Comparison of ENCODE assay signal across 22 mouse cellular contexts in the genomic region with DNA sequence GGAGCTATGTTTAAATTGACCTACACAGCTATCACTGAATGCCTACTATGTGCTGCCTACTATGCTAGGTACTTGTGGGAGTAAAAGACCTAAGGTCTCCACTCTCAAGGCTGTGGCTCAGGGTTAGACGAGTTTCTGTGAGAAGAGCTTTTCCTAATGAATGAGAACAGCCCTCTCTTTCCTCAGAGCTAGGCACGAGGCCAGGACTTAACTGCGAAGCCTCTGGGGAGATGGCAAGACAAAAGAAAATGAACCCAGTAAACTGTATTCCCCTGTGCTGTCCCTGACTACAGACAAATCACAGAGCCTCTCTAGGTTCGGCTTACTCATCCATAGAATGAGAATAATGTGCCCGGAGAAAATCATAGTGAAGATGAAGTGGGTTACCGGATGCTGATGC.
A peak's percentile ranks its signal among the peaks of the same experiment; 100 is the strongest.
DNase-seq lines count a peak whose midpoint lies in the region; ATAC-seq and TF ChIP-seq lines count a peak whose summit lies in the region.
"Had no signal": no experiment of that assay in that cellular context is flagged by ENCODE, and none has a peak within 500 bp of the region (broad histone marks: within the 10 kb centered on the region; RNA-seq: fewer than 3 reads in every experiment).

No protein-coding gene starts in this region.

- ATAC-seq in embryonic facial prominence, embryonic 14.5 days (ENCODE audit: low read depth): no peak
- peak; percentile 24; the same call in 1 of the 2 replicates for ATAC-seq in hindbrain, embryonic 14.5 days (ENCODE audit: low FRiP score)
- ATAC-seq in midbrain, postnatal 0 days (ENCODE audit: low FRiP score): no peak
- ATAC-seq in midbrain, embryonic 11.5 days (ENCODE audit: low FRiP score): no peak
- ATAC-seq: inflammation-experienced regulatory T-cells, adult 6 months had no signal

- no peak for TF ChIP-seq CTCF in midbrain, postnatal 0 days (IDR thresholded peaks at IDR 0.05)

- no peaks in the 10 kb centered on the region for H3K9me3 ChIP-seq in embryonic facial prominence, embryonic 14.5 days (ENCODE audit: control insufficient read depth, low read length)
- H3K9me3 ChIP-seq in embryonic facial prominence, embryonic 10.5 days: no peaks in the 10 kb centered on the region
- no peaks in the 10 kb centered on the region for H3K9me3 ChIP-seq in hindbrain, embryonic 14.5 days (ENCODE audit: control insufficient read depth, low read length)
- no peaks in the 10 kb centered on the region for H3K9me3 ChIP-seq in hindbrain, embryonic 10.5 days
- no peaks in the 10 kb centered on the region for H3K9me3 ChIP-seq in midbrain, postnatal 0 days (ENCODE audit: low read length)
- H3K9me3 ChIP-seq in midbrain, embryonic 11.5 days (ENCODE audit: control insufficient read depth, low read length): no peaks in the 10 kb centered on the region
- H3K9me3 ChIP-seq: embryonic facial prominence, embryonic 15.5 days; neural tube, embryonic 13.5 days had no signal

- H3K4me1 ChIP-seq in embryonic facial prominence, embryonic 14.5 days (ENCODE audit: control insufficient read depth, insufficient read depth, low read length): no peaks in the 10 kb centered on the region
- H3K4me1 ChIP-seq in embryonic facial prominence, embryonic 10.5 days: peaks cover 7% of the 10 kb centered on the region; the same call in 1 of the 2 replicates
- peaks cover 14% of the 10 kb centered on the region for H3K4me1 ChIP-seq in hindbrain, embryonic 14.5 days (replicated peaks; ENCODE audit: control insufficient read depth, insufficient read depth, low read length)
- H3K4me1 ChIP-seq in hindbrain, embryonic 10.5 days (replicated peaks): peaks cover 16% of the 10 kb centered on the region
- peaks cover 3% of the 10 kb centered on the region; the same call in 1 of the 2 replicates for H3K4me1 ChIP-seq in midbrain, postnatal 0 days (ENCODE audit: insufficient read depth, low read length)
- H3K4me1 ChIP-seq in midbrain, embryonic 11.5 days (ENCODE audit: control insufficient read depth, insufficient read depth, low read length): peaks cover 5% of the 10 kb centered on the region
- H3K4me1 ChIP-seq: embryonic facial prominence, embryonic 15.5 days had no signal

- no peaks in the 10 kb centered on the region for H3K36me3 ChIP-seq in embryonic facial prominence, embryonic 14.5 days (ENCODE audit: control insufficient read depth, insufficient read depth, low read length)
- no peaks in the 10 kb centered on the region for H3K36me3 ChIP-seq in embryonic facial prominence, embryonic 10.5 days (replicated peaks)
- no peaks in the 10 kb centered on the region for H3K36me3 ChIP-seq in hindbrain, embryonic 14.5 days (replicated peaks; ENCODE audit: control insufficient read depth, insufficient read depth)
- H3K36me3 ChIP-seq in hindbrain, embryonic 10.5 days: no peaks in the 10 kb centered on the region
- H3K36me3 ChIP-seq in midbrain, postnatal 0 days (ENCODE audit: insufficient read depth, low read length): no peaks in the 10 kb centered on the region
- H3K36me3 ChIP-seq in midbrain, embryonic 11.5 days (ENCODE audit: control insufficient read depth, insufficient read depth, low read length): no peaks in the 10 kb centered on the region
- H3K36me3 ChIP-seq: embryonic facial prominence, embryonic 15.5 days; neural tube, embryonic 13.5 days had no signal

- H3K4me2 ChIP-seq in embryonic facial prominence, embryonic 14.5 days (ENCODE audit: low read depth, low read length): no peak overlapping the region
- no peak overlapping the region for H3K4me2 ChIP-seq in hindbrain, embryonic 14.5 days (replicated peaks)
- H3K4me2 ChIP-seq in midbrain, postnatal 0 days (ENCODE audit: low read depth, low read length, poor library complexity, severe bottlenecking): no peak overlapping the region
- H3K4me2 ChIP-seq in midbrain, embryonic 11.5 days: no peak overlapping the region
- H3K4me2 ChIP-seq: embryonic facial prominence, embryonic 15.5 days; heart, embryonic 11.5 days; liver, embryonic 11.5 days; neural tube, embryonic 13.5 days had no signal

- H3K27me3 ChIP-seq in embryonic facial prominence, embryonic 14.5 days (replicated peaks; ENCODE audit: control insufficient read depth, insufficient read depth, low read length): no peaks in the 10 kb centered on the region; the same call in 1 of the 2 replicates
- no peaks in the 10 kb centered on the region for H3K27me3 ChIP-seq in embryonic facial prominence, embryonic 10.5 days (replicated peaks; ENCODE audit: low read depth, poor library complexity, severe bottlenecking)
- H3K27me3 ChIP-seq in hindbrain, embryonic 14.5 days (ENCODE audit: control insufficient read depth, insufficient read depth, low read length): no peaks in the 10 kb centered on the region
- no peaks in the 10 kb centered on the region; the same call in 1 of the 2 replicates for H3K27me3 ChIP-seq in hindbrain, embryonic 10.5 days (ENCODE audit: insufficient read depth, poor library complexity, severe bottlenecking)
- no peaks in the 10 kb centered on the region for H3K27me3 ChIP-seq in midbrain, postnatal 0 days (ENCODE audit: insufficient read depth, low read length)
- no peaks in the 10 kb centered on the region for H3K27me3 ChIP-seq in midbrain, embryonic 11.5 days (ENCODE audit: control insufficient read depth, insufficient read depth, low read length)
- H3K27me3 ChIP-seq: CH12.LX; embryonic facial prominence, embryonic 15.5 days; neural tube, embryonic 13.5 days had no signal

- no peak overlapping the region for H3K9ac ChIP-seq in embryonic facial prominence, embryonic 14.5 days (ENCODE audit: low read depth, low read length)
- H3K9ac ChIP-seq in hindbrain, embryonic 14.5 days: no peak overlapping the region
- H3K9ac ChIP-seq in midbrain, postnatal 0 days (replicated peaks; ENCODE audit: low read length, poor library complexity, severe bottlenecking): no peak overlapping the region
- H3K9ac ChIP-seq in midbrain, embryonic 11.5 days (ENCODE audit: low read length): no peak overlapping the region
- H3K9ac ChIP-seq: embryonic facial prominence, embryonic 15.5 days; neural tube, embryonic 13.5 days had no signal

- no peak overlapping the region for H3K4me3 ChIP-seq in embryonic facial prominence, embryonic 14.5 days (ENCODE audit: low read depth, low read length)
- no peak overlapping the region for H3K4me3 ChIP-seq in embryonic facial prominence, embryonic 10.5 days
- H3K4me3 ChIP-seq in hindbrain, embryonic 14.5 days (replicated peaks; ENCODE audit: low read length): no peak overlapping the region
- no peak overlapping the region for H3K4me3 ChIP-seq in hindbrain, embryonic 10.5 days
- H3K4me3 ChIP-seq in midbrain, postnatal 0 days (ENCODE audit: low read depth, low read length): no peak overlapping the region
- no peak overlapping the region for H3K4me3 ChIP-seq in midbrain, embryonic 11.5 days (ENCODE audit: low read depth, low read length)
- H3K4me3 ChIP-seq: embryonic facial prominence, embryonic 15.5 days; left cerebral cortex, adult 2 months; neural tube, embryonic 13.5 days had no signal

- DNase-seq in embryonic facial prominence, embryonic 14.5 days (ENCODE audit: low spot score): peak; percentile 30
- no peak for DNase-seq in embryonic facial prominence, embryonic 10.5 days (ENCODE audit: low spot score)
- DNase-seq in hindbrain, embryonic 14.5 days (ENCODE audit: low spot score): peak; percentile 64
- no peak for DNase-seq in hindbrain, embryonic 10.5 days (ENCODE audit: low spot score)
- peak; percentile 47 for DNase-seq in midbrain, postnatal 0 days (ENCODE audit: low spot score)
- DNase-seq in midbrain, embryonic 11.5 days (ENCODE audit: low spot score, missing footprints): no peak
- DNase-seq in brain, adult 2 months (ENCODE audit: low read depth, low spot score): peak; percentile 18
- DNase-seq in frontal cortex, postnatal 14 days (ENCODE audit: low spot score in 2 of 2): no peak
- DNase-seq: cerebellum, adult 9-10 months; gastrocnemius, postnatal 14 days; kidney, adult 8-10 months; kidney, postnatal 36 days; layer of hippocampus, adult 9-11 months; lung, adult 18-20 months; thymus, adult 2 months had no signal

- no peak overlapping the region for H3K27ac ChIP-seq in embryonic facial prominence, embryonic 14.5 days (replicated peaks; ENCODE audit: low read depth, low read length)
- no peak overlapping the region for H3K27ac ChIP-seq in embryonic facial prominence, embryonic 10.5 days (replicated peaks)
- H3K27ac ChIP-seq in hindbrain, embryonic 14.5 days: no peak overlapping the region
- H3K27ac ChIP-seq in hindbrain, embryonic 10.5 days: no peak overlapping the region
- no peak overlapping the region for H3K27ac ChIP-seq in midbrain, postnatal 0 days (ENCODE audit: low read depth, low read length)
- H3K27ac ChIP-seq in midbrain, embryonic 11.5 days (ENCODE audit: low read depth, low read length): no peak overlapping the region
- H3K27ac ChIP-seq: embryonic facial prominence, embryonic 15.5 days; left cerebral cortex, adult 2 months; neural tube, embryonic 13.5 days had no signal

- 81% methylated on average over 6 of the region's 6 CpGs for WGBS in embryonic facial prominence, embryonic 14.5 days
- WGBS in embryonic facial prominence, embryonic 10.5 days: 84% methylated on average over 6 of the region's 6 CpGs
- 46% methylated on average over 6 of the region's 6 CpGs for WGBS in hindbrain, embryonic 14.5 days
- WGBS in hindbrain, embryonic 10.5 days: 83% methylated on average over 6 of the region's 6 CpGs
- WGBS in midbrain, postnatal 0 days: 57% methylated on average over 6 of the region's 6 CpGs
- 82% methylated on average over 6 of the region's 6 CpGs for WGBS in midbrain, embryonic 11.5 days

Comparison
In these comparisons a context has a peak if more than half of its experiments do, and no peak if none do; other contexts are left out.
1. DNase-seq: peak in embryonic facial prominence, embryonic 14.5 days (single experiment), hindbrain, embryonic 14.5 days (single experiment), midbrain, postnatal 0 days (single experiment) and brain, adult 2 months (single experiment); none in embryonic facial prominence, embryonic 10.5 days (single experiment), hindbrain, embryonic 10.5 days (single experiment), midbrain, embryonic 11.5 days (single experiment) and frontal cortex, postnatal 14 days (0 of 2).